Mouse (Mus musculus) olfactory bulb, adult 2 months (tissue): ENCODE measurements around the gene Lrp5. TPM values are rescaled to one million over a fixed set of nuclear protein-coding genes. Genes with fewer than 3 reads are reported as not detected.

Experiments used
- H3K27ac ChIP-seq: fragments of 200-500 bp; 2 replicates; pipeline ENCODE4 v1.5.1; 2012; ENCODE audit warnings: low read depth, low read length; ENCODE audit not compliant: insufficient read depth
- H3K4me1 ChIP-seq: fragments of 200-500 bp; 2 replicates; pipeline ENCODE4 v1.6.1; 2012; ENCODE audit warnings: low read length; ENCODE audit not compliant: control insufficient read depth, insufficient read depth
- H3K4me3 ChIP-seq: fragments of 200-500 bp; 2 replicates; pipeline ENCODE4 v1.5.1; 2012; ENCODE audit warnings: mild to moderate bottlenecking, low read depth, low read length, moderate library complexity; ENCODE audit not compliant: insufficient read depth
- CTCF ChIP-seq: fragments of 200-500 bp; IDR thresholded peaks from 2 replicates; pipeline ENCODE4 v1.5.1; 2012; ENCODE audit warnings: low read depth, mild to moderate bottlenecking, low read length, moderate library complexity; ENCODE audit not compliant: insufficient read depth
- POLR2A ChIP-seq: fragments of 200-500 bp; IDR thresholded peaks from 2 replicates; pipeline ENCODE4 v1.6.1; 2012; ENCODE audit warnings: mild to moderate bottlenecking, low read depth, low read length, moderate library complexity; ENCODE audit not compliant: insufficient read depth
- WGBS: fragments of 180-500 bp; shearing (Covaris S2); methylation state at CpG from one replicate; pipeline ENCODE4 v1.1.7; 2018; 5-methylcytosine and 5-hydroxymethylcytosine counted together
- polyA plus RNA-seq: library from polyadenylated mRNA; stranded (reverse); fragments of >200 nt; gene quantifications from 2 replicates; pipeline ENCODE4 v1.2.4, GENCODE M21; 2012; ENCODE audit warnings: low replicate concordance; ENCODE audit not compliant: missing spikeins, insufficient read depth, insufficient read length

The Lrp5 gene
- polyA plus RNA-seq, 1 experiment: not detected

DNA sequence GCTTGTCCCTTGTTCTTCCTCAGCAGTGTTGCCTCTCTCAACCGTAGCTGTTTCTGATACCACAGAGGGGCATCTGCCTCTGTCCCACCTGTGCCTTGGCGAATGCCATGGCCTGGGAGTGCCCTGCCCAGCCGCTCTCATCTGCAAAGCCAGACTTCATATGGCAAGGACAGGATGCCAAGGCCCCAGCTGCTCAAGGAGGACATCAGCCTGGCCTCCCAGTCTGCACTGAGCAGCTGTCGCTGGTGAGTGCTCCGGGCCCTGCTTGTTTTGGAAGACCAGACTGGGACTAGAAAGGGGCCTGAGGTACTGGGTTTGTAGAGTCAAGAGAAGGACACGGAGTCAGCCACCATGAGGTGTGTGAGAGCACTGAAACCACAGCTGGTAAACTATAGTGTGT is 28.0 kb upstream of the Lrp5 start:
- WGBS: 88% methylated on average over 6 of the region's 6 CpGs
- Histone ChIP-seq H3K4me1 (peaks cover 12% of the 10 kb centered on the region), H3K4me3 (no peak overlapping the region), H3K27ac (no peak overlapping the region)
- TF ChIP-seq POLR2A (no peak), CTCF (no peak)

DNA sequence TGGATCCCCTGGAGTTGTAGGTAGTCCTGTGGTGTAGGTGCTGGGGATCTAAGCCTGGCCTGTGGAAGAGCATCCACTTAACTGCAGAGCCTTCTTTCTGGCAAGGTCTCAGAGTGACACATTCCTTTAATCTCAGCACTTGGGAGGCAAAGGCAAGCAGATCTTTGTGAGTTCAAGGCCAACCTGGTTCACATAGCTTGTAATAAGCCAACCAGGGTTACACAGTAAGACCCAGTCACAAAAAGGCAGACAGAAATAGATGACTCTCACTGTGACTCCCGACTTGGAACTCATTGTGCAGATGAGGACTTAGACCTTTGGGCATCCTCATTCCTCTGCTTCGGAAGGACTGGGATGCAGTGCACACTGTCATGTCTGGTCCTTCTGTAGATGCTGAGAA is 24.1 kb upstream of the Lrp5 start:
- Histone ChIP-seq H3K4me1 (peaks cover 9% of the 10 kb centered on the region; the same call in 1 of the 2 replicates), H3K27ac (no peak overlapping the region), H3K4me3 (no peak overlapping the region)
- WGBS: 89% methylated on average over 2 of the region's 2 CpGs
- TF ChIP-seq POLR2A: no peak
- TF ChIP-seq CTCF: no peak

DNA sequence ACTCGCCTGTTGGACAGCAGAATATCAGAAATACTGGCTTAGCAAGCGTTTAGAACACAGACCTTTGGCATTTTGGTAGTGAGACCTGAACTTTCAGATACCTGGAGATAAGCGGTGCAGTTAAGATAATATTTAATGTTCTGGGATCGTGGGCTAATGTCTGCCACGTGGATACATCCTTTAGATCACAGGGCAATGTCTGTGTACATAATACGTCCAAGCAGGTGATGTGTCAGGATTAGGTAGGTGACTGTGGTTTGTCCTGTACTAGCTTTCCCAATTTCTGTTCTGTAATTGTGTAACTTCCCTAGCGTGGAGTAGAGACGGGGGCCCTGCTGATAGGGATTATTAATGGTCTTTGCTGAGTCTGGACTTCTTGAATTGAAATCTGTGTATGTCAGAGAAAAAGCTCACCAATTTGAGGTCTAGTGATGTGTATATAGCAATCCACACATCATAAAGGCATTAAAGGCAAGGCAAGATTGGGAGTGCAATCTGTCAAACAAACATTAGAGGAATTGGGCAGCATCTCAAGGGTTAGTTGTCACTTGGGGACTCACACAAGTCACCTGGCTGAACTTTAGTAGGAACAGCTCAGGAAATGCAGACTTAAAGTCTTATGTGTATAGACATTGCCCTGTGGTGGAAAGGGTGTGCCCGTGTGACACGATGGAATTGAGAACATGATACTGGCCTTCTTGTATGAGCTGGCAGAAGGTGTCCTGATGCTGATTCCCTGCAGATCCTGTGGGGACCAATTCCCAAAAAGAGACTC is 22.8 kb upstream of the Lrp5 start:
- WGBS: 33% methylated on average over 10 of the region's 10 CpGs
- TF ChIP-seq CTCF: no peak
- TF ChIP-seq POLR2A: no peak
- Histone ChIP-seq H3K27ac (no peak overlapping the region), H3K4me1 (peaks cover 6% of the 10 kb centered on the region; the same call in 1 of the 2 replicates), H3K4me3 (no peak overlapping the region)

DNA sequence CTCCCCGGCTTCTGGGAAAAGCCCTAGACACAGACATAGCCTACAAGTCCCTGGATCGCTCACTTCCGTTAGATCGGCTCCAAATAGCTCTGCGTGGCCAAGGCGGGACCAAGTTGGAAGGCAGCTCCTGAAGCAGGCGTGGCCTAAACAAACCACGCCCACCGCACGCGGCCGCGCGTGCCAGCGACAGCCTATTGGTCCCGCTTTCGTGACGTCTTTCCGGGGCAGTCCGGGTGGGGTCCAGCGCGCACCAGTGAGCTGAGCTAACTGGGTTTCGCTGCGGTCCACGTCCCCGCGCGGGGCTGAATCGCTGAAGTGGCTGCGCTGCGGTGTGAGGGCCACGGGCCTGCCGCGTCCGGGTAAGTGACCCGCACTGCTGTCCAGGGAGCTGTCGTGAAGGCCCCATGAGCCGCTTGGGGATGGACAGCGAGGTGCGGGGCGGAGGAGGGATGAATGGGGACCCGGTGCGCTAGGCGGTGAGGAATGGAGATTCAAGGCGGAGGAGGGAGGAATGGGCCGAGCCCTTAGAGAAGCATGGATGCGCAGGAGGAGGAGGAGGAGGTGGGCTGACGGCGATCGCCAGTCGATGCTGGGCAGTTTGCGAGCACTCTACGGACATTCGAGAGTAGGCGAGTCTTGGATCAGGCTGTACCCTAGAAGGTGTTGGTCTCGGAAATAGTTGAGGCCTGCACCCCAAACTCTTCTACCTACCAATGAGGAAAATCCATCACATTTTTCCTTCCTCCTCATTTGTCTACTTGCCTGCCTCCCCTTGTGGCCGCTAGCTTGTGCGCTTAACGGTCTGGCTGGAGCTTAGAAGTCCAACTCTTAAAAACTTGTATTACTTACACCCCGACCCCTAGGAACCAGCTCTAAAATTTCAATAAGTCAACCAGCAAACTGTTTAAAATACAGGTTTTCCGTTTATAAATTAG is 22.0 kb upstream of the Lrp5 start, which contains the start of gene 1810055G02Rik:
TSS of gene 1810055G02Rik (plus strand) at position 216 of the 935 bp plus-strand sequence.
- Histone ChIP-seq H3K4me1 (peaks cover 5% of the 10 kb centered on the region; the same call in 1 of the 2 replicates), H3K4me3 (peak within 1 kb of the TSS; percentile 74), H3K27ac (peak within 1 kb of the TSS; percentile 80)
- peak; percentile 91 for TF ChIP-seq POLR2A
- 0 out of 2 replicates have a peak, but pooled peaks have one; percentile 23 for TF ChIP-seq CTCF
- under 1% methylated on average over 61 of the region's 61 CpGs for WGBS

DNA sequence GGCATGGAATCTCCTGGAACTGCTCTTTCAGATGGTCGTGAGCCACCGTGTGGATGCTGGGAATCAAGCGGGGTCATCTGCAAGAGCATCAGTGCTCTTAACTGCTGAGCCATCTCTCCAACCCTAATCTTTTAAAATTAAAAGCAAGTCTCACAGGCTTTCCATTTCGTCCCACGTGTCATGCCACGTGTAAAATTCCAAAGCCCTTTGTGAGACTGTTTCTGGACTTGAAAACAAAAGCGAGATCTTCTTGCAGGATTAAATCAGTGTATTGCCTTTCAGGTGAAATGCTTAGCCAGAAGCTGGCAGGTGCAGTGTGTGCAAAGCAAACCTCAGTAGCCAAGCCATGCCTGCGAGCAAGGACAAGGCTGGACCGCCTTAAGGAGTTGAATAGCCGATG is 21.2 kb upstream of the Lrp5 start:
- no peak for TF ChIP-seq CTCF
- no peak for TF ChIP-seq POLR2A
- H3K27ac ChIP-seq: peak overlapping the region; percentile 80
- 20% methylated on average over 10 of the region's 10 CpGs for WGBS

DNA sequence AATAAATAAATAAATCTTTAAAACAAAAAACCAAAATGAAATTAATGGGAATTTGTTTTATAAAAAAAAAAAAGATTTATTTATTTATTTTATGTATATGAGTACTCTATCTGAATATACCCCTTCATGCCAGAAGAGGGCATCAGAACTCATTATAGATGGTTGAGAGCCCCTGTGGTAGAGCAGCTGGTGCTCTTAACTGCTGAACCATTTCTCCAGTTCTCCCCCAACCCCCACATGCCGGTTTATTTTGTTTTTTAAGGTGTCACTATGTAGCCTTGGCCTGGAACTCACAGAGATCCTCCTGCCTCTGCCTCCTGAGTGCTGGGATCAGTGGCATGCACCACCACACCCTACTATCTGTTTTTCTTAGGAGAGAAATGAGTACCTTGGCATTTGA is 19.9 kb upstream of the Lrp5 start:
- Histone ChIP-seq H3K4me3 (no peak overlapping the region), H3K4me1 (peaks cover 5% of the 10 kb centered on the region; the same call in 1 of the 2 replicates), H3K27ac (no peak overlapping the region)
- TF ChIP-seq POLR2A (no peak), CTCF (no peak)
- WGBS: 42% methylated on average over 1 of the region's 1 CpGs

More for the DNA sequence above, 21.2 kb upstream of the Lrp5 start:
- H3K4me1 ChIP-seq: peaks cover 5% of the 10 kb centered on the region; the same call in 1 of the 2 replicates
- peak overlapping the region; percentile 74 for H3K4me3 ChIP-seq

DNA sequence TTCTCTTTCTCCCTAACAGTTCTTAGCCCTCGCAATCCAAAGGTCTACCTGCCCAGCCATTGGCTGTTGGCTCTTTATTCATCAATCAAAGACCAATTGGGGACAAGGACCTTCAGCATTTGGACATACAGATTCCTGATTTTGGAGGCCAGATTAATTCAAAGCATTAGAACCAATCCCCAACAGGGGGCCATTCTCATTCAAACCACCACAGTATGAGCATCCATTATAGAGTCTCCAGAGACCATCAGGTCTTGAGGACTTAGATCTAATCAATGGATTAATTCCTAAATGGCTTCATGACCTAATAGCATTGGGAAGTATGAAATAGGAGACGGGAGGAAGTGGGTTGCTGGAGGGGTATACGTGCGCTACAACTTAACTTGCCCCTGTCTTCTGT is 16.1 kb upstream of the Lrp5 start:
- Histone ChIP-seq H3K27ac (no peak overlapping the region), H3K4me1 (peaks cover 1% of the 10 kb centered on the region; the same call in 1 of the 2 replicates), H3K4me3 (no peak overlapping the region)
- TF ChIP-seq POLR2A (no peak), CTCF (no peak)
- WGBS: 91% methylated on average over 4 of the region's 4 CpGs

DNA sequence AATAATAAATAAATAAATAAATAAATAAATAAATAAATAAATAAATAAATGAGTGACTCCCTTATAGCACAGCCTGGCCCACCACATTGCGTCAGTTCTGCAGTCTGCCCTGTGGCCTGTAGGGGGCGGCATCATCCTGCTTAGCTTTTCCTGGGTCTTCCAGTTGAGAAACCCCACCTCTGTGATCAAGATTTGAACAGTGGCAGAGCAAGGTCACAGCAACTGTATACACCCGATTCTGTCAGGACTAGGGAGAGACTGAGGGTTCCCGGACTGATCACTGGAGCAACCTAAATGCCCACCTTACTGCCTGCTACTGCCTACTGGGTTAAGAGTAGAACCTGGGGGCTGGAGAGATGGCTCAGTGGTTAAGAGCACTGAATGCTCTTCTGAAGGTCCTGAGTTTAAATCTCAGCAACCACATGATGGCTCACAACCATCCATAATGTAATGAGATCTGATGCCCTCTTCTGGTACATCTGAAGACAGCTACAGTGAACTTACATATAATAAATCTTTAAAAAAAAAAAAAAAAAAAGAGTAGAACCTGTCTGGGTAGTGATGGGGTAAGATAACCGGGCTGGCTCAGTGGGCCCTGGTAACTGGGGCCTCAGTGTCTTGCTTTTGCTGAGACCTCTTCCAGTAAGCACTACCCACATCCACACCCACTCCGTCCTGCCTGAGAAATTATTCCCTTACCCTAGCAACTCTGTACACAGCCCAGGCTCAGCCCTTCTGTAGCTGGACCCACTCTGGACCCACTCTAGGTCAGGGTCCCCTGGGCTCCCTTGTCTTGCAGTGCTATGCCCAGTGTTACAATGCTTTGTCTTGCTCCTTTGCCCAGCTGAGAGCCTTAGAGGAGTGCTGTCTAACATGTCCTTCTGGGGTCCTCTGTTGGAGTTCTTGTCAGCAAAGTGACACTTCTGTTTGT is 13.4 kb upstream of the Lrp5 start:
- no peak overlapping the region for H3K27ac ChIP-seq
- TF ChIP-seq POLR2A (no peak), CTCF (peak; percentile 57; the same call in 1 of the 2 replicates)
- no peaks in the 10 kb centered on the region for H3K4me1 ChIP-seq
- 38% methylated on average over 6 of the region's 6 CpGs for WGBS
- no peak overlapping the region for H3K4me3 ChIP-seq
